Mouse (Mus musculus) forelimb bud, embryonic 11.5 days (tissue): ENCODE measurements around the gene Hint1.
"Not testable (repeated sequence)": the region's sequence is repeated elsewhere in the genome, so short reads cannot be mapped to it uniquely, and the experiment has no call there.

Experiments
- DNase-seq: peaks from one replicate; pipeline ENCODE4 v3.0.0-alpha.2; 2012; ENCODE audit warnings: low read depth, low spot score

Gene Hint1

DNA sequence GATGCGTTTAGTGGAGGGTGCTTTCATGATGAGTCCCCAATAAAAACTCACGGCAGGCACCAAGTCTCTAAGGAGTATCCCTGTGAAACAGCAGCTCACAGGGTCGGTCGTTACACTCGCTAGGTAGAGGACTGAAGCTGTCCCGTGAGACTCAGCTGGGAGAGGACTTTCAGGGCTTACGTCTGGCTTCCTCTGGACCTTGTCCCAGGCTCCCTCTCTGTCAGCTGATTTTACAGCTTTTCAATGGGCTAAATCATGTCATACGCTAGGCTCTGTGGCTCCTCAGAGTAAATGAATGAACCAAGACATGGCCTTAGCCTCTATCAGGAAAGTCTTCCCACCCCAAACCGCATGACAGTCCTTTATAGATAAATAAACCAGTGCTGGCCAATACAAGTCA is 28.4 kb downstream of the Hint1 start:
- no peak for DNase-seq

DNA sequence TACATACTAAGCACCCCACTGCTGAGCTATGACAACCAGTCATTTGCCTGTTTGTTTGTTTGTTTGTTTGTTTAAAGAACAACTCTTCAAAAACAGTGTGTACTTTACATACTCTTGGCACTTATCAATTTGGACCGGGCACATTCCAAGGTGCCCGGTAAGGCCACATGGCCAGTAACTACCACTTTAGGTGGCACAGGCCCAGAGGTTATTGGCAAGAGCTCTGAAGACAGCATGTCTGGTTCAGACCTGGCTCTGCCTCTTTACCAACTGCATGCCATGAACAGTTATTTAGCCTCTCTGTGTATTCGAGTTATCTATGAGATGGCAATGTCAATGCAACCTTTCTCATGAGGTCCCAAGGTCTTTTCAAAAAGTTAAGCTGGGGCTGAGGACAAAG is 30.5 kb downstream of the Hint1 start:
- not testable (repeated sequence) for DNase-seq

DNA sequence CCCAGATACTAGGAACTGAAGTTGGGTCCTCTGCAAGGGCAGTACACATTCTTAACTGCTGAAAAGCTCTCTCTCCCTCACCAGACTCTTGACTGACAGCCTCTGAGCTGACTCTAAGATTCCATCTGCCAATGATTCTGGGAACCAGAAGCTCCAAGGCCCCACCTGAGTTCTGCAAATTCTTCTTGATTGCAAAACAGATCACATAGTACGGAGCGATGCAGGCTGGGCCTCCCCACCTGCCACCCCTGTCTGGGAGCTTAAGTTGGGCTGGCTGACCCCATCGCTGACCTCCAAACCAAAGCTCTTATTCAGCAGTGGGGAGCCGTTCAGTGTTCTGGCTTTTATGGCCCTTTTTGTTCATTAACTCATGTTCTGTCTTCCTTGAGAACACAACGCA is 31.3 kb downstream of the Hint1 start:
- DNase-seq: no peak

DNA sequence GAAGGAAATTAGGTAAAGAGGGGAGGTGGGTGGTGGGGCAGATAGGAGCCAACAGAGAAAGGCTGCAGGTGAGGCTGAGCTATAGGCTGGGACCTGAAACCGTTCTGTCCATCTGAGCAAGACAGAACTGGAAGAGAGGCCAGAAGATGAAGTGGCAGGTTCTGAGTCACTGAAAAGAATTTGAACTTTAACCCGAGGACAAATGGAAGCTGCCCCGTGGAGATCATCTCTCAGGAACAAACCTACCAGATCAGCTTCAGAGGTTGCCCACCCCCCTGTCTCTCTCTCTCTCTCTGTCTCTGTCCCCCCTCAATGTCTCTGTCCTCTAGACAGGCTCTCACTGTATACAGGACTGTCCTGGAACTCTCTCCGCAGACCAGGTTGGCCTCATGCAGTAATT is 33.5 kb downstream of the Hint1 start:
- DNase-seq: no peak

DNA sequence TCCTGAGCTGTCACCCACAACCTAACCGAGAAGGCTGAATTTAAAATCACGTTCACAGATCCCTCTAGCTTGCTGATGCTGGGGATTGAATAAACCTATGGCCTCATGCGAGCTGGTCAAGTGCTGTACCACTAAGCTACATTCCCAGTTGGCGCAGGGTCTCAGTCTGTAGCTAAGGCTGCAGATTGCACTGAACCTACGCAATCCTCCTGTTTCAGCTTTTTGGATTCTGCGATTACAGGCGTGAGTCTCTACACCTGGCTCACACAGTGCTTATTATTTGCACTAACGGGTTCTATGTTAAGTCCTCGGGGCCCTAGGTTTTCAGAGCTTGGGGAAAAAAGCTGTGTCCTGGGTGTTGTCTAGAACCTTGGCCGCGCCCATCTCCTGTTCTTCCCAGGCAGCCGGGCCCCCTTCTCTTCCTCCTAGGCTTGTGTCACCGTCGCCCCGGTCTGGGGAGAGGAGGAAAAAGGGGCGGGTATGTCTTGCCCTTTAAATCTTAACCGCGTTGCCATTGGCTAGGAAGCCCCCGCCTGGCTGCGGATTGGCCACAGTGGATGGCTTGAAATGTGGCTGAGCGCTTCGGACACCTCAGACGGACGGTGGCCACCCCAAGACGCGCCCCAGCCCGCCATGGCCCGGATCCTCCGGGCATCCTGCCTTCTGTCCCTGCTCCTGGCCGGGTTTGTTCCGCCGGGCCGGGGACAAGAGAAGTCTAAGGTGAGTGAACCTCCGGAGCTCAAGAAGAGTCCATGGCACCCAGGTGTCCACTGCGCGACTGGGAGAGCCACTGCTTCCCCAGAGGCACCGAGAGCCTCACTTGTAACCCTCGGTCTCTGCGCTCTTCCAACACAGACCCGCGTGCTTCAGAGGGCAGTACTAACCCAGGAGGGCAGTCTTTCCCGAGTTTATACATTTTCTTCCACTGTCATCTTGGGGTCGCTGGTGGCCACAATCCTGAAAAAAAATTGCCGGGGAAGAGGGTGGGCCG is 36.4 kb downstream of the Hint1 start, which contains the start of gene Gpx3:
Gpx3 (plus strand) TSS at position 121 of the 991 bp plus-strand sequence.
- peak; percentile 49 for DNase-seq

DNA sequence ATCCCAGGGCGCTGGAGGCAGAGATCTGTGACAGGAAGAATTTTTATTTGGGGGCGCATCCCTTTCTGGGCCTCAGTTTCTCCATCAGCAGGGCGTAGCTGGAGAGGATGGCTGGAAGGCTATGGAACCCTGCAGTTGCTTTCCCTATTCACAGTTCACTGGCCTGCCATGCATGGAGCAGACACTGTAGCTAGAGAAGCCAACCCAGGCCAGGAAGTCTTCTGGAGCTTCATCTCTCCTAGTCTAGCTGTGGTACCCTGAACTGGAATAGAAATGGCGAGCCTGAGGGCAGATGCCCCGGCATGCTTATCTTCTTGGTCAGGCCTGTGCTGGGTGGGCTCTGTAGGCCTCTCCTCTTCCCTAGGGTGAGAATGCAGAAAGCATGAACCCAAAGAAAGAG is 37.2 kb downstream of the Hint1 start:
- DNase-seq: no peak

DNA sequence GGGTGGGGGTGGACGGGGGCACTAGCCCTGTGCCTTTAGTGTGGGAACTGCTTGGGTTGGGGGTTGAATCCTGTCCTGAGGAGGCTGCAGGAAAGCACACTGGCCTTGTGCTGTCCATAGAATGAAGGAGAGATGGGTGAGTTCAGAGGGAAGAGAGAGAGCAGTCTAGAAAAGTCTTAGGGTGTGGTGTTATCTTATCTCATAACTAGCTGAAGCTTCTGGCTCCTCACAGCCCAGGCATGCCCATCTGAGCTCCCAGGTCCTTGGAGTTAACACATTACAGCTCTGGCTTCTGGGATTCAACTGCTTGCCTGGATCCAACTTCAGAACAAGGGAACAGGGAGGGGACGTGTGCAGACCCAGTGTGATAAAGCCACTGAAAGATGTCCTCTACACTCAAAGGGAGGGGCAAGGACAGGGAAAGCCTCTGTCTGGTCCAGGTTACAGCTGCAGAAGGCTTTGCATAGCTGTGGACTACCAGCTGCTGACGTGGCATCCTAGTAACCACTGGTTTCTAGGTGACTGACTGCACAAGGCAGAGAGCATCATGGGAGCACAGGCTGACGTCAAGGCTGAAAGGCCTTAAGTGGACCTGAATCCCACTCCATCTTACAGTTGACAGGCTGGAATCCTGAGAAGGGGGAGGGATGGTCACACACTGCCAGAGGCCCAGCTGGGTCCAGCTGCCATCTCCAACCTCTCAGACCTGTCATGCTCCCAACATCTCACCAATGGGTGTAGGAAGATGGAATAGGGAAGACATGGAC is 37.9 kb downstream of the Hint1 start:
- DNase-seq: no peak

DNA sequence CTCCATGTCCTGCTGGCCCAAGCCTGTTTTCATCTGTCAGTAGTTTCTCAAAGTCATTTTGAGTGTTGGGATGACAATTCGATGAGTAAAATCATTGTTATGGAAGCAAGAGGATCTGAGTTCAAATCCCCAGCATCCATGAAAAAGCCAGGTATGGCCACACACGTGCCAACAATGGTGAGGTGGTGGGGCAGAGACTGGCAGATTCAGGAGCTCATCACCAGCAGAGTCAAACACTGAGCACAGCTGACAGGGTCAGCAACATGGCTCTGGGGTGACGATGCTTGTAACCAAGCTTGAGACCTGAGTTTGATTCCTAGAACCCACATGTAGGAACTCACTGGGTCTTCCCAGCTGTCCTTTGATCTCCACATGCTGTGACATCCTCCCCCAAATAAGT is 38.9 kb downstream of the Hint1 start:
- no peak for DNase-seq

DNA sequence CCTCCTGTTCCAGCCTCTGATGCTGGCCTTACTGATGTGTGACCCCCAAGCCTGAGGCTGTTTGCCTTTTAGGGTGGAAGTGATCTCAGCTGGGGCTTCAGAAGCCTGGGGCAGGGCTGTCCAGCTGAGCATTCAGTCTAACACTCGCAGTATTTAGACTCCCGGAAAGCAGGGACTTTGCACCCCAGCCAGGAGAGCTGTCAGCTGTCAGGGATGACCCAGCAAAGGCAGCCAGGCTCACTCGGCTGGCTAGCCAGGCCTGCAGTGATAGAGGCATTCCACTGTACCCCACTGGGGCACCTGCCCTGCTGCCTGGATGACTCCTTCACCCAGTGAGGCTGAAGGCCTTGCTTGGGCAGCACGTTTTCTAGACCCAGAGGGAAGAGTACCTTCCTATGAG is 39.7 kb downstream of the Hint1 start:
- DNase-seq: no peak

DNA sequence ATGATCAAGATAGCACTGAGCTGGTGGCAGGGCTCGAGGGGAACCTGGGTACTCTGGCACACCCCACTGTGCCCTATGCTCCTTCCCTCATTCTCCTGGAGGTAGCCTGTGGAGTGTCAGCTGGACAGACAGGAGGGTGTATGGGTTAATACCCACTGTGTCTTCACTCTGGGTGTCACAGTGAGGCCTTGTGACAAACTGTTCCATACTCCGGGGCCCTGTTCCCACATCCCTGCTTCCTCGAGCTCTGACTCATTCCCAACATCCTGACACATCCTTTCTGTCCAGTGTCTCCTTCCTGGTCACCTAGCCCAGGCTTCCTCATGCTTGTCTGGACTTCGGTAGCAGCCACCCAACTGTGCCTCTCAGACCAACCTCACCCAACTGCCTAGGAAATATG is 40.3 kb downstream of the Hint1 start:
- DNase-seq: no peak

DNA sequence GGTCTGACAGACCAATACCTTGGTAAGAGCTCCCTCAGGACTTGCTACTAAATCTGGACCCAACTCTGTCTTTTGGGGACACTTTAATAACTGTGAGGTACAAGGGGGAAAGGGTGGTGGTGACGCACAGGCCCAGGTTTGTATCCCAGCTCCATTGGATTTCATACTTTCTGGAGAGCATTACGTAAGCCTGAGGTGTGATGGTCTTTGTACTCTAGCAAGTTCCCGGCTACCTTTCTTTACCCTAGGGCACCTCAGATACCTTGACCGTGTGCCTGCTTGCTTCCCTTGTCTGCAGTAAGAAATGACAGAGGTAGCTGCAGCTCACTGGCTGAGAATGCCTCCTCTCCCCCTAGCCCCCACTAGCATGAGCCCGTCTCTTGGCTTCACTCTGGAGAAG is 41.1 kb downstream of the Hint1 start:
- DNase-seq: no peak

DNA sequence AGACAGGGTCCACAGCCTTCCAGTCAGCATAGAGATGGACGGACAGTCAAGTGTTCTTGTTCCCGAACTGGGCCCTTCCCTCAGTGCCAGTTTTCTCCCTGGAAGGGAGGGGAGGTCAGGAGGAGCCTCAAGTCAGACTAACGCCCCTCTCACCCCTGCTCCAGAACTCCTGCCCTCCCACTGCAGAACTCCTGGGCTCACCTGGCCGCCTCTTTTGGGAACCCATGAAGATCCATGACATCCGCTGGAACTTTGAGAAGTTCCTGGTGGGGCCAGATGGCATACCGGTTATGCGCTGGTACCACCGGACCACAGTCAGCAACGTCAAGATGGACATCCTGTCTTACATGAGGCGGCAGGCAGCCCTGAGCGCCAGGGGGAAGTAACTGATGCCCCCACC is 43.1 kb downstream of the Hint1 start:
- no peak for DNase-seq

DNA sequence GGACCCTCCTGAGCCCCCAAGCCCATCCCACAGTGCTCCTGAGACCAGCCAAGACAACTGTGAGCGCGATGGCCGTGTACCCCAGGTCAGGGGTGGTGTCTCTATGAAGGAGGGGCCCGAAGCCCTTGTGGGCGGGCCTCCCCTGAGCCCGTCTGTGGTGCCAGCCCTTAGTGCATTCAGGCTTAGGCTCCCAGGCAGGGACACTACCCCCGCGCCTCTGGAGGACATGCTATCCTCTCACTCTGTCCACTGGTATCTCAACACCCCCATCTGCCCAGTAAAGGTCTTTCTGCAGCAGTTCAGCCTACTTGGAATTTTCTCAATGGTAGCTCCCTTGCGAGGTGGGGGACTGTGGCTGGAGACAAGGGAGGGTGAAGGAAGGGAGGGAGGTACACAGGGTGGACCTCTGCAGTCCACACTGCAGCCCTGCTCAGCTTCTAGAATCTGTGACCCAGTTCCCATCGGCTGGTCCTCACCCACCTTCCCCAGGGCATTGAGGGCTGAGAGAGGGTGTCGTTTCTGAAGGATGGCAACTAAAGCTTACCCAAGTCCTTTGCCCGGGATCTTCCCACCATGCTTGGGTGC is 44.0 kb downstream of the Hint1 start:
- no peak for DNase-seq

DNA sequence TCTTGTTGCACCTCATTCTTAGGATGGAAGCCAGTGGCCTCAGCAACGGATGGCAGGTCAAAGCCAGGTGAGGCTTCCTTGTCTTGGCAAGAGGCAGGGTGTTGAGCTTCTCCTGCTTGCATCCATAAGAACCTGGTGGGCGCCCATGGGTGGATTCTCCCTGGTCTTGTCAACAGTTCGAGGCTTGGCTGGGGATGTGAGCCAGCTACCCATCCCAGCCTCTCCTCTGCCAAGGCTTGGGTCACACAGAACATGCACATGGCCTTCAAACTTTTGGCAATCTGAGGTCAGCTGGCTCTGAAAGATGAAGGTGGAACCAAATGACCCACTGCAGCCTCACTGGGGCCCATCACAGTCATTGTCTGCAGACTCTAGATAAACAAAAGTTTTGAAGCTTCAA is 45.0 kb downstream of the Hint1 start:
- DNase-seq: no peak

DNA sequence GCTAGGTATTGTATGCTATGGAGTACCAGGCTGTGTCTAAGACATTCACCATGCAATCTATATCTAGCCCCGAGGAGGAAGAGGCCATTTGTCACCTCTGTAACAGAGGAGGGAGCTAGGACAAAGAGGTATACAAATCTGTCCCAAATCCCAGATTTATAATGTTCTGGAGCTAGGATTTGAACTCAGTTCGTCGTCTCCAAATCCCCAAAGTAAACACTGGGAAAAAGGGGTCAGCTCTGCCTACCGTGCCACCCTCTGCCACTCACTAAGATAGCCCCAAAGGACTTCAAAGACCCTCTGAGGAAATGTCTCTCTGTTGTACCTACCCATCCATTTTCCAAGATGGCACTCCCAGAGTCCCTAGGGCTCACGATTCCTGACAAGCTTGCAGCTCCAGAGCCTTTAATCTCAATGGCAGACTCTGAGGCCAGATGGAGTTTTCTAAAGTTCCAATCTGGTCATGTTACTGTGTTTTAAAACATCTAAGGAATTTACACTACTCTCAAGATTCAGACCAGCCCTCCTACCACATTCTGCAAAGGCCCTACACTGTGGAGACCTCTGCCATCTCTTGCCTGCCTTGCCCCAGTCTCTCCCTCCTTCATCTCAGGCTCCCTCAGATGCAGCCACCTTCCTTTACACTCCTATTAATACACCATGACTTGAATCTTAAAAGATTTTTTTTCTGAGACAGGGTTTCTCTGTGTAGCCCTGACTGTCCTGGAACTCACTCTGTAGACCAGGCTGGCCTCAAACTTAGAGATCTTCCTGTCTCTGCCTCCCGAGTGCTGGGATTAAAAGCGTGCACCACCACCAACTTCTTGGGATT is 45.7 kb downstream of the Hint1 start:
- no peak for DNase-seq

DNA sequence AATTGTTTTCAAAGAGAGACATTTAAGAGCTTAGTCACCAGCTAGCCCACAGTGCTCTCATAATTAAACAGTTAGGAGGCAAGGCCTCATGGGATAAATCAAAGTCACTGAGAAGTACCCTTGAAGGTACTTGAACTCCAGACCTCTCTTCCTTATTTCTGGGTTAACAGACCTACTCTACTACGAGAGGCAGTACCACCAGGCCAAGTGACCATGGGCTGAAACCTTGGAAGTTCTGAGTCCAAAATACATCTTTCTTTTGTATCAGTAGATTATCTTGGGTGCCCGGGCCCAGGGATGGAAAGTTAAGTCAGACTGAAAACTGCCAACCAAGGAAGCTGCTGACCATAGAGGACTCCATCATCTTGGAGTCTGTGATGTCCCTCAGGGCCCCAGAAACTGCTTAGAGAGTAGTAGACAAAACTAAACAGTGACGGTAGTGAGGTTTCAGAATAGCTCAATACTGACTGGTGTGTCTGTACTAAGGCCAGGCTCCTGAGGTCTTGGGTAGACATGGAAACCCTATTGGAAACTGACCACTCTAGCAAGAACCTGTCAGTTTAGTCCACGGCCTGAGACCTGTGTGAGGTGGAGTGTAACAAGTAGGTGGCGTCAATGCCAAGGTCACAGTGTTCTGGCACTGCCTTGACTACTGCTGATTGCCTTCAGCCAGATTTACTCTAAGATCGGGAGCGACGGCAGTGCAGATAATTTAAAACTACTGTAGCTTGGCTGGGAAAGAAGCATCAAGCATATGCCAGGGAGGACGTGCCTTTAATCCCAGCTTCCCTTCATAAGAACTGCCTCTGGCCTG is 46.5 kb downstream of the Hint1 start:
- DNase-seq: no peak

DNA sequence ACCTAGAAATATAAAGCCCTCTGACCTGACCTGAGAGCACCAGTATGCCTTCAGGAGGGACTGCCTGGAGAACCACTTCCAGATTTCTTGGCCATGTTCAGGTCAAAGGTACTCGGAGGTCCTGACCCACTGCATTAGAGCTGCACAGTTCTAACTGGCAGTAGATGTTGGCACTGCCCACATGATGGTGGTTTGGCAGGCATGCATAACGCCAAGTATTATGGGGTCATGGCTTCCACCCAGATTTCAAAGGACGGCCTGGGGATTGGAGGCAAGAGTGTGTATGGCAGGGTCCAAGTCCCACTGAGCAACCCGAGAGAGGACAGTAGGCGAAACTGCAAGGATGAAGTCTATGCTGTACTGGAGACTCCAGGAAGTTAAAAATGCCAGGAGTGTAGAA is 47.7 kb downstream of the Hint1 start:
- DNase-seq: no peak

DNA sequence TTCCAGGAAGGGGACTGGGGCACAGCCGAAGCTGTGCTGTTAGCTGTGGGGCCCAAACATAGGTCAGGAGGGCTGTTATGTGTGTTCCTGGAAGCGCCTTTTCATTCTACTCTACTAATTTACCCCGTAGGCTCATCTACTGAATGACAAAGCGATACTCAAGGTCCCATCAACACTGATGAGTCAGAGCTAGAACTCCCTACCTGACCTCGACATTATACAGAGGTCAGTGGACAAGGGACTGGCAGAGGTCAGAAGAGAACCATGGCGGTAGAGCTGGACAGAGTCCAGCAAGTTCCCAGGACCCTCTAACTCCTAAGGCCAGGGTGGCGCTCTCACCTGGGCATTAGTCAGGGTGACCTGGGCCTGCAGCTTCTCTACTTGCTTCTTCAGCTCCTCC is 51.3 kb downstream of the Hint1 start:
- DNase-seq: no peak

DNA sequence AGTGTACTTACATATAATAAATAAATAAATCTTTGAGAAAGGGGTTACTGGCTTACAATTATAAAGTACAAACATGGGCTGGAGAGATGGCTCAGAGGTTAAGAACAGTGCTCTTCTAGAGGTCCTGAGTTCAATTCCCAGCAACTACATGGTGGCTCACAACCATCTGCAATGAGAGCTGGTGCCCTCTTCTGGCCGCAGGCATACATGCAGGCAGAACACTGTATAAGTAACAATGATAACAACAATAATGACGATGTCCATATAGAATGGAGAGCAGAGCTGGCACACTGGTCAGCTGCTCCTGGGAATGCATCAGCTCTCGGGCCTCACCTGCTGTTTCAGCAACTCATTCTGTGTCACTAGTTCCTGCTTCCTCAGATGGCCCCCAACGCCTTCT is 52.1 kb downstream of the Hint1 start:
- DNase-seq: no peak
